Mouse (Mus musculus): ENCODE data around the gene Saxo1. TPM values are rescaled to one million over a fixed set of nuclear protein-coding genes. Genes with fewer than 3 reads are reported as not detected.

Gene Saxo1
- total and polyA plus RNA-seq, 3 experiments = not detected

GRCm38 (mm10) chr4:86435631-86436030 lies 122.5 kb downstream of the Saxo1 start:
- Histone ChIP-seq H3K27ac (ENCODE audit: insufficient read depth, low read depth) (no peak overlapping the region), H3K36me3 (replicated peaks in 1 of 2; ENCODE audit: control insufficient read depth in 1 of 2, insufficient read depth in 1 of 2, low read length in 1 of 2) (no peaks in the 10 kb centered on the region), H3K4me1 (ENCODE audit: control insufficient read depth in 1 of 2, insufficient read depth in 2 of 2) (no peaks in the 10 kb centered on the region), H3K27me3 (replicated peaks) (no peaks in the 10 kb centered on the region), H3K9me3 (replicated peaks; ENCODE audit: low read length) (no peaks in the 10 kb centered on the region), H3K79me2 (replicated peaks; ENCODE audit: control insufficient read depth, extremely low read depth, insufficient read depth, poor library complexity, severe bottlenecking) (no peaks in the 10 kb centered on the region), H3K9ac (ENCODE audit: insufficient read depth, low read depth) (no peak overlapping the region), H3K4me3 (replicated peaks in 1 of 3; ENCODE audit: low read depth in 2 of 3, low read length in 2 of 3, poor library complexity in 1 of 3) (no peak overlapping the region), H3K4me2 (ENCODE audit: insufficient read depth, low read depth, poor library complexity, severe bottlenecking) (no peak overlapping the region)
- TF ChIP-seq ELF1 (IDR thresholded peaks at IDR 0.05; ENCODE audit: low read depth, low read length) (no peak), ZNF384 (IDR thresholded peaks at IDR 0.05; ENCODE audit: low read depth, low read length) (no peak), SMC3 (IDR thresholded peaks at IDR 0.05; ENCODE audit: low read depth, low read length) (no peak), UBTF (IDR thresholded peaks at IDR 0.05; ENCODE audit: low read depth, low read length) (no peak), MXI1 (IDR thresholded peaks at IDR 0.05; ENCODE audit: low read depth, low read length) (no peak), HCFC1 (IDR thresholded peaks at IDR 0.05; ENCODE audit: low read depth, low read length) (no peak), CTCF (conservative IDR thresholded peaks at IDR 0.05 in 1 of 2, IDR thresholded peaks at IDR 0.05 in 1 of 2; ENCODE audit: low read depth in 2 of 2, low read length in 2 of 2) (no peak), SIN3A (IDR thresholded peaks at IDR 0.05; ENCODE audit: low read length) (no peak), KAT2A (IDR thresholded peaks at IDR 0.05; ENCODE audit: insufficient replicate concordance, low read length) (no peak), JUND (conservative IDR thresholded peaks at IDR 0.05; ENCODE audit: low read depth, low read length) (no peak), MAZ (IDR thresholded peaks at IDR 0.05; ENCODE audit: low read depth, low read length) (no peak), ETS1 (conservative IDR thresholded peaks at IDR 0.05; ENCODE audit: low read depth, low read length) (no peak)
- DNase-seq (ENCODE audit: extremely low read depth) = no peak
- dilution Hi-C loops (cut with MboI; ENCODE audit: extremely low pct_ligation_motif_present, extremely low pct_unique_long_range_greater_than_20kb, low sequenced_read_pairs) (no loop called here), in situ Hi-C loops (cut with MboI; ENCODE audit: low pct_ligation_motif_present, low pct_unique_long_range_greater_than_20kb, low sequenced_read_pairs) (no loop called here)

- H3K4me3 ChIP-seq (replicated peaks in 1 of 3; ENCODE audit: low read depth in 2 of 3, low read length in 2 of 3, poor library complexity in 1 of 3) = no peak overlapping the region
- TF ChIP-seq JUN (IDR thresholded peaks at IDR 0.05; ENCODE audit: insufficient read depth, low read depth, low read length) (no peak), ZMIZ1 (IDR thresholded peaks at IDR 0.05; ENCODE audit: low read depth, low read length) (no peak), RCOR1 (conservative IDR thresholded peaks at IDR 0.05; ENCODE audit: low read depth, low read length) (no peak), RAD21 (IDR thresholded peaks at IDR 0.05; ENCODE audit: low read depth, low read length) (no peak), USF1 (IDR thresholded peaks at IDR 0.05; ENCODE audit: low read depth, low read length) (no peak), PAX5 (IDR thresholded peaks at IDR 0.05; ENCODE audit: low read length) (no peak), MAZ (IDR thresholded peaks at IDR 0.05; ENCODE audit: low read depth, low read length) (no peak), CHD2 (IDR thresholded peaks at IDR 0.05; ENCODE audit: low read length) (no peak), MAFK (IDR thresholded peaks at IDR 0.05; ENCODE audit: insufficient replicate concordance, low read length) (no peak), ZNF384 (IDR thresholded peaks at IDR 0.05; ENCODE audit: low read depth, low read length) (no peak), EP300 (IDR thresholded peaks at IDR 0.05; ENCODE audit: low read length) (no peak)
- in situ Hi-C loops (cut with MboI; ENCODE audit: low pct_ligation_motif_present, low pct_unique_long_range_greater_than_20kb, low sequenced_read_pairs) (no loop called here), dilution Hi-C loops (cut with MboI; ENCODE audit: extremely low pct_ligation_motif_present, extremely low pct_unique_long_range_greater_than_20kb, low sequenced_read_pairs) (no loop called here)
- H3K9ac ChIP-seq (ENCODE audit: insufficient read depth, low read depth) = no peak overlapping the region
- H3K36me3 ChIP-seq (replicated peaks in 1 of 2; ENCODE audit: control insufficient read depth in 1 of 2, insufficient read depth in 1 of 2, low read length in 1 of 2) = no peaks in the 10 kb centered on the region
- H3K27me3 ChIP-seq (replicated peaks) = no peaks in the 10 kb centered on the region
- no peak overlapping the region for H3K27ac ChIP-seq (ENCODE audit: insufficient read depth, low read depth)
- H3K9me3 ChIP-seq (replicated peaks; ENCODE audit: low read length) = no peaks in the 10 kb centered on the region
- no peaks in the 10 kb centered on the region for H3K4me1 ChIP-seq (ENCODE audit: control insufficient read depth in 1 of 2, insufficient read depth in 2 of 2)
- no peak overlapping the region for H3K4me2 ChIP-seq (ENCODE audit: insufficient read depth, low read depth, poor library complexity, severe bottlenecking)
- DNase-seq (ENCODE audit: extremely low read depth) = no peak
- no peaks in the 10 kb centered on the region for H3K79me2 ChIP-seq (replicated peaks; ENCODE audit: control insufficient read depth, extremely low read depth, insufficient read depth, poor library complexity, severe bottlenecking)
These were observed 129.9 kb downstream of the Saxo1 start for GRCm38 (mm10) chr4:86428091-86428745.

Data from CH12.LX (cell line).